Mouse (Mus musculus): ENCODE data around the gene Gm35549. TPM values are rescaled to one million over a fixed set of nuclear protein-coding genes. Genes with fewer than 3 reads are reported as not detected.
"Not testable (repeated sequence)": the region's sequence is repeated elsewhere in the genome, so short reads cannot be mapped to it uniquely, and the experiment has no call there.

Gene Gm35549
- polyA plus RNA-seq, 1 experiment from 2014 or later, result not detected

DNA sequence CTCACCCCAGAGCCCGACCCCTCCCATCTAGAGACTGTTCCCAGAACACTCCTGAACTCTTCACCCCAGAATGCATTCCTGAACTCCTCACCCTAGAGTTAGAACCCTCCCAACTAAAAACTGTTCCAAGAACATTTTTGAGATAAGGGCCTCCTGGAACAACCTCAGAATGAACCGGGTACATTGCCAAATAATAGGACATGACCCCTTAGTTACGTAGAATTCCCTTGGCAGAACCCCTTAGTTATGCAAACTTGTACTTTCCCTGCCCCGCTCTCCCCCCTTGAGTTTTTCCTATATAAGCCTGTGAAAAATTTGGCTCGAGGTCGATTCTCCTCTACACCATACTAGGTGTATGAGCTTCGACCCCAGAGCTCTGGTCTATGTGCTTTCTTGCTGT, 11.3 kb upstream of the Gm35549 start:
- not testable (repeated sequence) for DNase-seq (ENCODE audit: low spot score)
- 89% methylated on average over 2 of the region's 7 CpGs for WGBS

GRCm38 (mm10) chr9:122854526-122854925, 10.7 kb upstream of the Gm35549 start:
- Histone ChIP-seq H3K36me3 (peaks cover 98% of the 10 kb centered on the region), H3K4me3 (no peak overlapping the region), H3K27me3 (ENCODE audit: insufficient read depth, poor library complexity, severe bottlenecking) (no peaks in the 10 kb centered on the region), H3K27ac (no peak overlapping the region), H3K4me1 (no peaks in the 10 kb centered on the region), H3K9me3 (peaks cover 7% of the 10 kb centered on the region)
- 98% methylated on average over 7 of the region's 7 CpGs for WGBS
- DNase-seq (ENCODE audit: low spot score), result no peak

More for the DNA sequence above, 11.3 kb upstream of the Gm35549 start:
- not testable (repeated sequence) for H3K27me3 ChIP-seq (ENCODE audit: insufficient read depth, poor library complexity, severe bottlenecking); H3K4me3 ChIP-seq; H3K27ac ChIP-seq; H3K4me1 ChIP-seq
- peaks cover 13% of the 10 kb centered on the region for H3K9me3 ChIP-seq
- H3K36me3 ChIP-seq, result peaks cover 98% of the 10 kb centered on the region

- H3K4me3 ChIP-seq; H3K27ac ChIP-seq; H3K4me1 ChIP-seq; H3K9me3 ChIP-seq; DNase-seq (ENCODE audit: low spot score); H3K27me3 ChIP-seq (ENCODE audit: insufficient read depth, poor library complexity, severe bottlenecking): not testable (repeated sequence)
- WGBS, result 87% methylated on average over 7 of the region's 8 CpGs
- peaks cover 47% of the 10 kb centered on the region for H3K36me3 ChIP-seq
These were observed 4.0 kb upstream of the Gm35549 start for GRCm38 (mm10) chr9:122847811-122848311.

DNA sequence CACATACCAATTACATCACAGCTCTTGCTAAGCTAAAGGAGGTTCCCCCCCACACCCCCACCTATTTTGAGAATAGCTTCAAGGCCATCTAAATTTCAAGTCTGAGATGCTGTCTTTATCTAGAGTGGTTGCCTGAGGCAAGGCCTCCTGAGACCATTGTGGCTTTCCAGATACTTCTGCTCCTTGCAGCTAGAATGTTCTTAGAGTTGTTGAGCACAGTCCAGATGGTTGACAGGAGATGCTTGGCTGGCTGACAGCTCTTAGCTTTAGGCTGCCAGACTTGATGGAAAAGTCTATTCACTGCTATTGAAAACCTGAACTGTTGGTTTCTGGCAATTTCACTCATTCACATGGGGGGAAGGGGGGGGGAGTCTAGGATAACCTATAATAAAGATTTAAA, 2.3 kb upstream of the Gm35549 start:
- H3K36me3 ChIP-seq, result peaks cover 30% of the 10 kb centered on the region
- DNase-seq (ENCODE audit: low spot score), result no peak
- no peaks in the 10 kb centered on the region for H3K27me3 ChIP-seq (ENCODE audit: insufficient read depth, poor library complexity, severe bottlenecking)
- H3K27ac ChIP-seq, result no peak overlapping the region
- no peaks in the 10 kb centered on the region for H3K4me1 ChIP-seq
- H3K9me3 ChIP-seq, result 0 out of 2 replicates have a peak, but pooled peaks cover 3% of the 10 kb centered on the region
- no peak overlapping the region for H3K4me3 ChIP-seq

DNA sequence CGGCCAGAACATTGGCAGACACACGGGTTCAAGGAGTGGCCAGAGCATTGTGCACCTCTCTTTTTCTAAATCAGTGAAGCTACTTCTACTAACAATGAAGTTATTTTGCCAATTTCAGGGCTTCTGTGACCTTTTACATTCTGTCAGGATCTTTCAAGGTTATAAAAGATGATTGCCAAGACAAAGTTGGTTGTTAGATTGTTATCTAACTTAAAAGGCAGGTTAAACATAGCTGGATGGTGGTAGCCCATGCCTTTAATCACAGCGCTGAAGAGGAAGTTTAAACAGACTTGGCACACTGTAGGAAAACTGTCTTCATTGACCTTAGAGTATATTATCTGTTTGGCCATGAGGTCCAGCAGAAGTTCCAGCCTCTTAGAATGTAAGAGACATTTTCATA, 1.8 kb upstream of the Gm35549 start:
- H3K9me3 ChIP-seq, result 0 out of 2 replicates have a peak, but pooled peaks cover 3% of the 10 kb centered on the region
- H3K4me3 ChIP-seq, result no peak overlapping the region
- no peak for DNase-seq (ENCODE audit: low spot score)
- H3K4me1 ChIP-seq, result no peaks in the 10 kb centered on the region
- no peak overlapping the region for H3K27ac ChIP-seq
- 79% methylated on average over 3 of the region's 3 CpGs for WGBS
- H3K27me3 ChIP-seq (ENCODE audit: insufficient read depth, poor library complexity, severe bottlenecking), result no peaks in the 10 kb centered on the region
- peaks cover 24% of the 10 kb centered on the region for H3K36me3 ChIP-seq

DNA sequence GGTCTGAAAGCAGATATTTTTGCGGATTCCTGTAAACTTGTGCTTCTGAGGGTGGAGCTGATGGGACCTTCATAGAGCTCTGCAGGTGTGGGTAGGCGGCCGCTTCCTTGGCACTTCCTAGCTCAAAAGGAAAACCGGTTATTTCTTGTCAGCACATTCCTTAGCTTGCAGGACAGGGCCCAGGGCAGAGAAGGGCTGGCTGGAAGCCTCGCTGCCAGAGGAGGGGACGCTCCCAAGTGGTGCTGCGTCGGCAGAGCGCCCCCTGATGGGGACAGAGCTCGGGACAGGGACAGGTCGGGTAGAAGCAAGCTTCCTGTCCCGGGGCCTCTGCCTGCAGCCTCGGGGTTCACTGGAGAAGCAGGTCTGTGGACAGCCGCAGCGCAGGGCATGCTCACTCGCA, 6.2 kb downstream of the Gm35549 start:
- Histone ChIP-seq H3K27ac (0 out of 2 replicates have a peak overlapping the region, but pooled peaks have one; percentile 4), H3K9me3 (no peaks in the 10 kb centered on the region), H3K4me1 (peaks cover 9% of the 10 kb centered on the region; the same call in 1 of the 2 replicates), H3K27me3 (ENCODE audit: insufficient read depth, poor library complexity, severe bottlenecking) (no peaks in the 10 kb centered on the region), H3K36me3 (peaks cover 6% of the 10 kb centered on the region; the same call in 1 of the 2 replicates), H3K4me3 (peak overlapping the region; percentile 33; the same call in 1 of the 2 replicates)
- 16% methylated on average over 16 of the region's 16 CpGs for WGBS
- DNase-seq (ENCODE audit: low spot score), result peak; percentile 77

DNA sequence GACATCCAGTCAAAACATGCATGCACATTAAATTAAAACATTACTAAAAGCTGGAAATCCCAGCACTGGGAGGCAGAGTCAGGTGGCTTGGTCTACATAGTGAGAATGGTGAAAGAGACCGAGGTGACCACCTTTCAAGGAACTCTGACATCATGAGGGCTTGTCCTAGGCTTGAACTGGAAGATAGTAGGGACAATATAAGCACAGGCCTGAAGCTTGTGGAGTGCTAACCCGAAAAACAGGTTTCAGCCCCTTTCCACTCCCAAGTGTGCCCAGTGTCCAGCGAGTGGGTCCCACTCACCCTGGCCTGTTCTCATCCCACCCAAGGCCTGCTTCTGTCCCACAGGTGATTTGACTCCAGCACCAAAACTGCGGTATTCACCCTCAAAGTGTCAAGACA, 6.6 kb downstream of the Gm35549 start:
- H3K4me1 ChIP-seq, result peaks cover 9% of the 10 kb centered on the region; the same call in 1 of the 2 replicates
- no peak overlapping the region for H3K27ac ChIP-seq
- no peak overlapping the region for H3K4me3 ChIP-seq
- H3K27me3 ChIP-seq (ENCODE audit: insufficient read depth, poor library complexity, severe bottlenecking), result no peaks in the 10 kb centered on the region
- peaks cover 6% of the 10 kb centered on the region; the same call in 1 of the 2 replicates for H3K36me3 ChIP-seq
- 79% methylated on average over 4 of the region's 4 CpGs for WGBS
- DNase-seq (ENCODE audit: low spot score), result no peak
- H3K9me3 ChIP-seq, result no peaks in the 10 kb centered on the region

DNA sequence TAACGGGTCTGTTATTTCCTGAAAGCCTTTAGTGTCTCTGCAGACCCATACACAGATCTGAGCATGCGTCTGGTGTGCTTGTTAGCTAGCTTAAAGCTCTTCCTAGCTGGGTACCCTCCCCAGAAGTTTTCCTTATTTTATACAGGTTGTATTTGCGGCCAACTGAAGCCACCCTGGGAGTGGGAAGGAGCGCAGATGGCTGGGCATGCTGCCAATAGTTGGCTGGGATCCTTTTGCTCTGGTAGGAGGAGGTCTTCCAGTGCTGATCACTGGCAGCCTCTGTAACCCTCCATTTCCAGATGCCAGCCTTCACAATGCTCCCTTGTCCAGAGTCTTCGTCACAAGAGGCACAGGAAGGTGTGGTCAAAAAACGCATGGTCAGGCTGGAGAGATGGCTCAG, 7.0 kb downstream of the Gm35549 start:
- 77% methylated on average over 6 of the region's 6 CpGs for WGBS
- no peak overlapping the region for H3K4me3 ChIP-seq
- H3K36me3 ChIP-seq, result peaks cover 6% of the 10 kb centered on the region; the same call in 1 of the 2 replicates
- H3K4me1 ChIP-seq, result peaks cover 9% of the 10 kb centered on the region; the same call in 1 of the 2 replicates
- H3K27me3 ChIP-seq (ENCODE audit: insufficient read depth, poor library complexity, severe bottlenecking), result no peaks in the 10 kb centered on the region
- peak; percentile 76 for DNase-seq (ENCODE audit: low spot score)
- no peak overlapping the region for H3K27ac ChIP-seq
- H3K9me3 ChIP-seq, result no peaks in the 10 kb centered on the region

- no peaks in the 10 kb centered on the region for H3K27me3 ChIP-seq (ENCODE audit: insufficient read depth, poor library complexity, severe bottlenecking)
- no peak for DNase-seq (ENCODE audit: low spot score)
- no peak overlapping the region for H3K27ac ChIP-seq
These were observed 7.7 kb downstream of the Gm35549 start for GRCm38 (mm10) chr9:122836126-122836525.

GRCm38 (mm10) chr9:122829826-122830380, 13.9 kb downstream of the Gm35549 start:
- DNase-seq (ENCODE audit: low spot score), result no peak
- WGBS, result 67% methylated on average over 4 of the region's 4 CpGs
- no peaks in the 10 kb centered on the region for H3K9me3 ChIP-seq
- H3K4me1 ChIP-seq, result no peaks in the 10 kb centered on the region
- H3K4me3 ChIP-seq, result no peak overlapping the region
- H3K27me3 ChIP-seq (ENCODE audit: insufficient read depth, poor library complexity, severe bottlenecking), result no peaks in the 10 kb centered on the region
- no peak overlapping the region for H3K27ac ChIP-seq
- H3K36me3 ChIP-seq, result peaks cover 34% of the 10 kb centered on the region

More at GRCm38 (mm10) chr9:122836126-122836525, 7.7 kb downstream of the Gm35549 start:
- Histone ChIP-seq H3K4me1 (peaks cover 9% of the 10 kb centered on the region; the same call in 1 of the 2 replicates), H3K4me3 (no peak overlapping the region), H3K9me3 (no peaks in the 10 kb centered on the region), H3K36me3 (peaks cover 6% of the 10 kb centered on the region; the same call in 1 of the 2 replicates)
- 83% methylated on average over 9 of the region's 9 CpGs for WGBS

- WGBS, result 87% methylated on average over 4 of the region's 4 CpGs
- H3K4me1 ChIP-seq, result no peaks in the 10 kb centered on the region
- no peak overlapping the region for H3K4me3 ChIP-seq
- no peak overlapping the region for H3K27ac ChIP-seq
- H3K9me3 ChIP-seq, result no peaks in the 10 kb centered on the region
- no peaks in the 10 kb centered on the region for H3K27me3 ChIP-seq (ENCODE audit: insufficient read depth, poor library complexity, severe bottlenecking)
- no peak for DNase-seq (ENCODE audit: low spot score)
- H3K36me3 ChIP-seq, result peaks cover 36% of the 10 kb centered on the region
These were observed 17.1 kb downstream of the Gm35549 start for GRCm38 (mm10) chr9:122826743-122827142.

GRCm38 (mm10) chr9:122823374-122824017, 20.3 kb downstream of the Gm35549 start:
- peaks cover 38% of the 10 kb centered on the region for H3K36me3 ChIP-seq
- H3K4me1 ChIP-seq, result no peaks in the 10 kb centered on the region
- H3K27me3 ChIP-seq (ENCODE audit: insufficient read depth, poor library complexity, severe bottlenecking), result no peaks in the 10 kb centered on the region
- H3K4me3 ChIP-seq, result no peak overlapping the region
- H3K9me3 ChIP-seq, result no peaks in the 10 kb centered on the region
- no peak overlapping the region for H3K27ac ChIP-seq
- 75% methylated on average over 5 of the region's 5 CpGs for WGBS
- no peak for DNase-seq (ENCODE audit: low spot score)

- WGBS, result 65% methylated on average over 4 of the region's 4 CpGs
- Histone ChIP-seq H3K9me3 (no peaks in the 10 kb centered on the region), H3K36me3 (peaks cover 6% of the 10 kb centered on the region; the same call in 1 of the 2 replicates), H3K27ac (no peak overlapping the region), H3K4me3 (no peak overlapping the region), H3K27me3 (ENCODE audit: insufficient read depth, poor library complexity, severe bottlenecking) (no peaks in the 10 kb centered on the region), H3K4me1 (no peaks in the 10 kb centered on the region)
- no peak for DNase-seq (ENCODE audit: low spot score)
These were observed 28.5 kb downstream of the Gm35549 start for GRCm38 (mm10) chr9:122815239-122815851.
